Mouse (Mus musculus): ENCODE results near the gene Mtch1.

The Mtch1 gene

DNA sequence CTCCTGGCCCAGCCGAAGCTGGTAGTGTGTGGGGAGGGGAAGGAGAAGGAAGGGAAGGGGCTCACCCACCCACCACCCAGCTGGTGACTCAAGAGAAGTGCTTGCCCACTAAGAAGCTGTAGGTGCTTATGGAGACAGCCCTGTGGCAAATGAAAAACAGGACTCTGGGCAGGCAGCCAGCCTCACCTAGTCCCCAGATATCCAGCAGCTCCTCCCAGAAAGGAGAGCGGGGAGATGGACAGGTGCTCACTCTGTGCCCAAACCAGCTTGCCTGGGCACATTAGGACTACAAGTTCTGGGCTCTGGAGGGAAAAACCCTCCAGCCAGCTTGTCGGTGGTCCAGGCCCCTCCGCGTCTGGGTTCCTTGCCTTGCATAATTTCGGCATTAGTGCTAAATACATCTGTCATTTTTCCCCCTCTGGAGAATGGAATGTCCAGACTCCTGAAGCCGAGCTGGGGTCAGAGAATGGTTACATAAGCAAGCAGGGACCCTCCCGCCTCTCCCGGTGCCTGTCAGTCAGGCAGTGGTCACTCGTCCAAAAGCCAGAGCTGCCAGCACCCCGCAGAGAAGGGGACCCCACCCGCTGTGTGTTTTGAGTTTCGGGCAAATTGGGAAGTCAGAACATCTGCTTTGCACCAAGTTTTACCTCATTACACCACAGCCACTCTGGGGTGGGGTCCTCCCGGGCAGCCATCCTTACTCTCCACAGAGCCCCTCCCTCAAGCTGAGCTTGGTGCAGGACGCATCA is 42.5 kb downstream of the Mtch1 start:
- no peak for DNase-seq

GRCm38 (mm10) chr17:29304376-29305057 is 43.2 kb downstream of the Mtch1 start:
- peak; percentile 21 for DNase-seq

- DNase-seq: no peak
These were observed 43.9 kb downstream of the Mtch1 start for GRCm38 (mm10) chr17:29303856-29304255.

- no peak for DNase-seq
These were observed 44.6 kb downstream of the Mtch1 start for GRCm38 (mm10) chr17:29303087-29303486.

DNA sequence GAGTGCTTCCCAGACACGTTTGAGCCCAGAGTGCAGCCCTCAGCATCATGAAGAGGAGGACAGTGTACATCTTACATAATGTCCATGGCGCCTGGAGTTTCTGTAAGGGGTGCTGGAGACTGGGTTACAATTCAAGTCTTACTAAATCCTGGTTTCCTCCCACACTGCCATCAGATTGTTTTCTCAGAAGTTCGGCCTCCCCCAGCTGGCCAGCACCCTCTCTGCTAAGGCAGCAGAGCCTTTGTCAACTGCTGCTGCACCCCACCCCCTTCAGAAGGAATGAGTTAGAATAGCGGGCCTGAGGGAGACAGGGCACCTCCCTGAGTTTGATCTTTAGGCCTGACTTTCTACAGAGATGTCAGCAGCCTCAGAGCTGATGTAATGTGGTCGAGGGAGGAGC is 45.6 kb downstream of the Mtch1 start:
- DNase-seq: no peak

DNA sequence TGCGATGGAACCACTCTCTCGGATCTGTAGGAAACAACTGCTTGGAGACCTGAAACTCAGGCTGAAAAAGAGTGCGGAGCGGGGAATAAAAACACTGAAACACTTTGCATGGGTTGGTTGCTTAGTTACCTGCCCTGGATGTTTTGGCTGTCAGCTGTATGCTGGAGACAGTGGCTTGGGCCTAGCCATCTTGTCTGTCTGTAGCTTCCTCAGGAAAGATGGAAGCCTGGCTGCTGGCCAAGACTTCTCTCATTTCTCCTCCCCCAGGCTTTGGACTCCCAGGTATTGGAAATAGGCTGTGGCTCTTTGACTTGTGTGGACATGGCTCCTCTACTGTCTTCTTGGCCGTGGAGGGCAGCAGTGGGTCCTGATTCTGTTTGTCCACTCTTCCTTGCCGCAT is 46.3 kb downstream of the Mtch1 start:
- no peak for DNase-seq

- DNase-seq: no peak
These were observed 46.8 kb downstream of the Mtch1 start for GRCm38 (mm10) chr17:29300926-29301325.

DNA sequence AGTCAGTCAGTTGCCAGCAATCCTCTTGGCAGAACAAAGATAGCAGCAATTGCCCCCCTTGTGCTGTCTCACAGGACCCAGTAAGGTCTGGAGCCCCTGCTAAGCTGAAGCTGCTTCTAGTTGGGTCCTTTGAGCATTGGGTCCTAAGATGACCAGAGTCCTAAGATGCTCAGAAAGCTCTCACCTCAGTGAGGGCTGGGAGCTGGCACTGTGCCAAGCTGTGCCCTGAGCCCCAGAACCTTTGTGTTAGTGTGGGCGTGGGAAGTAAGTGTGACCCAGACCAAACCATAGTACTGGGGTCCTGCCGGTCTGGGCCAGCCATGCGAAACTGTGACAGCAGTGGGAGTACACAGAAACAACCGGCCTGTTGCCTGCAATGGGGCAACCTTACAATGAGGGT is 48.5 kb downstream of the Mtch1 start:
- no peak for DNase-seq

GRCm38 (mm10) chr17:29297813-29298212 is 49.9 kb downstream of the Mtch1 start:
- DNase-seq: no peak

GRCm38 (mm10) chr17:29297321-29297720 is 50.4 kb downstream of the Mtch1 start:
- no peak for DNase-seq

- no peak for DNase-seq
These were observed 51.9 kb downstream of the Mtch1 start for GRCm38 (mm10) chr17:29295835-29296234.

DNA sequence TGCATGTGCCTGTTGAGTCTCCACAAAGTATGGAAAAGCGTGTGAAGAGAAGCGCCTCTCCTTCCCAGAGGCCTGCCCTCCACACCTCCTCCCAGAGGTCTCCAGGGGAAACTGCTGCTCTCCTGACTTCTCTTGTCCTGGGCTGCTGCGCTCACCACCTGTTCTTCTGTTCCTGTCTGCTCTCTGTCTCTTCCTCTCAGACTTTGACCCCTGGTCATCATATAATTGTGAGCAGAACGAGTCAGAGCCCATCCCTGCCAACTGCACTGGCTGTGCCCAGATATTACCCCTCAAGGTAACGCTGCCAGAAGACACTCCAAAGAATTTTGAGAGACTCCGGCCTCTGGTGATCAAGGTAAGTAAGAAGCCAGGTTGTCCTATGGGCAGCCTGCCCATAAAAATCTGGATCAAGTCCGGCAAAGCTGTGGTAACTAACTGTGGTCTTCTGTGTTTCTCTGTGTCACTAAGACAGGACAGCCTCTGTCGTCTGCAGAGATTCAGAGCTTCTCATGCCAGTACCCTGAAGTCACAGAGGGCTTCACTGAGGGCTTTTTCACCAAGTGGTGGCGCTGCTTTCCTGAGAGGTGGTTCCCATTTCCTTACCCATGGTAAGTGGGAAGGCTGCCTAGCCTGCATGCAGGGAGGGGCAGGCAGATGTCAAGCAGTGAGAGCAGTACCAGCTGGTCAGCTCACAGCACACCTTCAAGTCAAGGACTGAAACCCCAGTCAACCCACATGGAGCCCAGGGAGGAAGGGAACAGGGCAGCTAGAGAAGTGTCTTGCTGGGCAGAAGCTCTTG is 53.7 kb downstream of the Mtch1 start:
- no peak for DNase-seq

GRCm38 (mm10) chr17:29292996-29293395 is 54.7 kb downstream of the Mtch1 start:
- DNase-seq: no peak

- no peak for DNase-seq
These were observed 55.9 kb downstream of the Mtch1 start for GRCm38 (mm10) chr17:29291793-29292192.

GRCm38 (mm10) chr17:29282216-29282952 is 65.3 kb downstream of the Mtch1 start:
- DNase-seq: no peak
